Mouse (Mus musculus): Measurements from ENCODE around the gene Gbx1.
"Not testable (repeated sequence)": the region's sequence is repeated elsewhere in the genome, so short reads cannot be mapped to it uniquely, and the experiment has no call there.

GRCm38 (mm10) chr5:24555335-24555734 is 28.3 kb upstream of the Gbx1 start:
- TF ChIP-seq CTCF (IDR thresholded peaks at IDR 0.05; ENCODE audit: borderline replicate concordance, control insufficient read depth, extremely low read depth, insufficient read depth, low read length, poor library complexity); POLR2A (IDR thresholded peaks at IDR 0.05; ENCODE audit: control insufficient read depth, extremely low read depth, insufficient read depth, low read length, poor library complexity): not testable (repeated sequence)
